In genomic region chr4:121014594-121015267, GRCm38 (mm10) we compare ENCODE assay signal across 9 mouse cellular contexts. TPM values are rescaled to one million over a fixed set of nuclear protein-coding genes. Genes with fewer than 3 reads are reported as not detected.
DNase-seq lines count a peak whose midpoint lies in the region; ATAC-seq and TF ChIP-seq lines count a peak whose summit lies in the region.
"Had no signal": no experiment of that assay in that cellular context is flagged by ENCODE, and none has a peak within 500 bp of the region (broad histone marks: within the 10 kb centered on the region; RNA-seq: fewer than 3 reads in every experiment).

No protein-coding gene starts in this region.

- peaks cover 59% of the 10 kb centered on the region for H3K79me2 ChIP-seq in myocyte (ENCODE audit: control insufficient read depth, insufficient read depth)

- H3K4me1 ChIP-seq in kidney, embryonic 15.5 days = peaks cover 28% of the 10 kb centered on the region
- peaks cover 12% of the 10 kb centered on the region for H3K4me1 ChIP-seq in intestine, embryonic 16.5 days (ENCODE audit: control insufficient read depth, insufficient read depth, low read length)

- 73% methylated on average over 10 of the region's 10 CpGs for WGBS in kidney, embryonic 15.5 days
- WGBS in intestine, embryonic 16.5 days = 52% methylated on average over 10 of the region's 10 CpGs

- no peak overlapping the region for H3ac ChIP-seq in myocyte (ENCODE audit: control insufficient read depth, insufficient read length)

- H3K9me3 ChIP-seq in kidney, embryonic 15.5 days (replicated peaks) = no peaks in the 10 kb centered on the region
- H3K9me3 ChIP-seq in intestine, embryonic 16.5 days (ENCODE audit: control insufficient read depth, low read length) = no peaks in the 10 kb centered on the region
- H3K9me3 ChIP-seq: embryonic facial prominence, embryonic 13.5 days had no signal

- ATAC-seq in kidney, embryonic 15.5 days (replicated peaks; ENCODE audit: low FRiP score) = no peak
- ATAC-seq in intestine, embryonic 16.5 days = peak; percentile 10; the same call in 1 of the 2 replicates

- H3K4me2 ChIP-seq in kidney, embryonic 15.5 days = 0 out of 2 replicates have a peak overlapping the region, but pooled peaks have one; percentile 87
- H3K4me2 ChIP-seq in intestine, embryonic 16.5 days (ENCODE audit: low read depth, low read length) = peak overlapping the region; percentile 10; the same call in 1 of the 2 replicates
- H3K4me2 ChIP-seq in myocyte (ENCODE audit: low read depth) = peak overlapping the region; percentile 82

- no peak overlapping the region for H3K27ac ChIP-seq in kidney, embryonic 15.5 days
- no peak overlapping the region for H3K27ac ChIP-seq in intestine, embryonic 16.5 days (ENCODE audit: low read length)
- H3K27ac ChIP-seq: embryonic facial prominence, embryonic 13.5 days had no signal

- no peak for DNase-seq in kidney, postnatal 10 days
- peak; percentile 79 for DNase-seq in c-Kit-positive CD71-positive TER-119-negative erythroid progenitor cells, embryonic 14.5 days (ENCODE audit: low read depth)
- DNase-seq in frontal cortex, postnatal 10 days (ENCODE audit: low spot score in 2 of 2) = no peak
- no peak for DNase-seq in kidney, postnatal 4 days
- no peak for DNase-seq in thymus, postnatal 0 days (ENCODE audit: low spot score)

- H3K36me3 ChIP-seq in kidney, embryonic 15.5 days = no peaks in the 10 kb centered on the region
- H3K36me3 ChIP-seq in intestine, embryonic 16.5 days (ENCODE audit: control insufficient read depth, insufficient read depth, low read length) = no peaks in the 10 kb centered on the region
- no peaks in the 10 kb centered on the region for H3K36me3 ChIP-seq in myocyte (ENCODE audit: control insufficient read depth, insufficient read depth)
- H3K36me3 ChIP-seq: embryonic facial prominence, embryonic 13.5 days had no signal

- H3K27me3 ChIP-seq in kidney, embryonic 15.5 days = no peaks in the 10 kb centered on the region
- no peaks in the 10 kb centered on the region for H3K27me3 ChIP-seq in intestine, embryonic 16.5 days (replicated peaks; ENCODE audit: control insufficient read depth, insufficient read depth, low read length)
- no peaks in the 10 kb centered on the region for H3K27me3 ChIP-seq in myocyte (ENCODE audit: control insufficient read depth, insufficient read depth, insufficient read length)
- H3K27me3 ChIP-seq: embryonic facial prominence, embryonic 13.5 days had no signal

- H3K9ac ChIP-seq in kidney, embryonic 15.5 days = no peak overlapping the region
- no peak overlapping the region for H3K9ac ChIP-seq in intestine, embryonic 16.5 days (ENCODE audit: low read depth, low read length)
- H3K9ac ChIP-seq: embryonic facial prominence, embryonic 13.5 days had no signal

- H3K4me3 ChIP-seq in kidney, embryonic 15.5 days (replicated peaks) = no peak overlapping the region
- H3K4me3 ChIP-seq in intestine, embryonic 16.5 days (ENCODE audit: low read length) = 0 out of 2 replicates have a peak overlapping the region, but pooled peaks have one; percentile 10
- peak overlapping the region; percentile 82 for H3K4me3 ChIP-seq in myocyte

- no peak for TF ChIP-seq POLR2A in myocyte (IDR thresholded peaks at IDR 0.05; ENCODE audit: insufficient read length, low read depth)

TF ChIP-seq in myocyte, 11 proteins besides CTCF, POLR2A, EP300 and RAD21:
- TF ChIP-seq CEBPB (IDR thresholded peaks at IDR 0.05; ENCODE audit: insufficient read depth, poor library complexity, severe bottlenecking) = no peak
- no peak for TF ChIP-seq TCF12 (IDR thresholded peaks at IDR 0.05; ENCODE audit: insufficient read depth, poor library complexity, severe bottlenecking)
- no peak for TF ChIP-seq MYOG (IDR thresholded peaks at IDR 0.05; ENCODE audit: control insufficient read depth in 1 of 3, insufficient read depth in 1 of 3, insufficient read length in 2 of 3, low read depth in 2 of 3)
- TF ChIP-seq MYOD1 (IDR thresholded peaks at IDR 0.05; ENCODE audit: control insufficient read depth in 1 of 3, insufficient read length in 2 of 3, low read depth in 2 of 3) = no peak
- TF ChIP-seq USF1 (IDR thresholded peaks at IDR 0.05; ENCODE audit: low read depth) = no peak
- TF ChIP-seq REST (IDR thresholded peaks at IDR 0.05; ENCODE audit: insufficient read depth, insufficient read length) = no peak
- no peak for TF ChIP-seq TCF3 (IDR thresholded peaks at IDR 0.05; ENCODE audit: insufficient read length, low read depth)
- no peak for TF ChIP-seq SRF (IDR thresholded peaks at IDR 0.05; ENCODE audit: control insufficient read depth, insufficient read length, low read depth)
- TF ChIP-seq MAX (IDR thresholded peaks at IDR 0.05; ENCODE audit: low read depth) = no peak
- TF ChIP-seq POLR2AphosphoS2 (IDR thresholded peaks at IDR 0.05; ENCODE audit: insufficient read length, low read depth) = no peak
- no peak for TF ChIP-seq E2F4 (IDR thresholded peaks at IDR 0.05; ENCODE audit: insufficient read depth)

RNA-seq across cellular contexts. Expression of gene Smap2, which starts 2.3 kb away (rescaled TPM):
- 14.4 and 15.4 TPM in 2 replicates for polyA plus RNA-seq in kidney, embryonic 15.5 days (2015; fragmentation: Nextera tagmentation; extraction: Ambion mirVana)
- polyA plus RNA-seq in intestine, embryonic 16.5 days (2015; fragmentation: Nextera tagmentation; extraction: Ambion mirVana) = 12.2 and 14.2 TPM in 2 replicates
- 31.3 TPM for polyA plus RNA-seq in myocyte (2012; fragmentation: generic; extraction: Trizol)
- 39.0 and 39.1 TPM in 2 replicates for polyA plus RNA-seq in thymus, postnatal 0 days (2015; fragmentation: Nextera tagmentation; extraction: Ambion mirVana)

RNA-seq across cellular contexts. Expression of gene Col9a2, which starts 24.5 kb away (rescaled TPM):
- 3.9 and 6.0 TPM in 2 replicates for polyA plus RNA-seq in kidney, embryonic 15.5 days (2015; fragmentation: Nextera tagmentation; extraction: Ambion mirVana)
- 4.5 and 4.7 TPM in 2 replicates for polyA plus RNA-seq in intestine, embryonic 16.5 days (2015; fragmentation: Nextera tagmentation; extraction: Ambion mirVana)
- not detected for polyA plus RNA-seq in myocyte (2012; fragmentation: generic; extraction: Trizol)
- polyA plus RNA-seq in thymus, postnatal 0 days (2015; fragmentation: Nextera tagmentation; extraction: Ambion mirVana) = 0.20 and 0.41 TPM in 2 replicates

Comparison
In these comparisons a context has a peak if more than half of its experiments do, and no peak if none do; other contexts are left out.
1. H3K4me2 ChIP-seq: peak in every context shown above with its lines; median percentile 87 in kidney, embryonic 15.5 days; 82 in myocyte; 10 in intestine, embryonic 16.5 days.